Mouse (Mus musculus) kidney, embryonic 14.5 days (tissue): ENCODE data around the gene Hip1r. TPM values are rescaled to one million over a fixed set of nuclear protein-coding genes. Genes with fewer than 3 reads are reported as not detected.
"Not testable (repeated sequence)": the region's sequence is repeated elsewhere in the genome, so short reads cannot be mapped to it uniquely, and the experiment has no call there.

Source experiments
- ATAC-seq: fragments of 200-750 bp; cut with Nextera tagmentation; 2 replicates; pipeline ENCODE4 v1.8.0; 2017; ENCODE audit warnings: moderate number of reproducible peaks, mild to moderate bottlenecking, moderate TSS enrichment, moderate library complexity; ENCODE audit not compliant: low FRiP score, low TSS enrichment
- H3K27ac ChIP-seq: fragments of 300-500 bp; sonication (generic); 2 replicates; pipeline ENCODE4 v1.5.1; 2014; ENCODE audit warnings: low read depth, mild to moderate bottlenecking, low read length, moderate library complexity, mixed read lengths
- H3K27me3 ChIP-seq: fragments of 300-500 bp; sonication (generic); 2 replicates; pipeline ENCODE4 v1.6.1; 2014; ENCODE audit warnings: mild to moderate bottlenecking, low read length; ENCODE audit not compliant: control insufficient read depth, insufficient read depth
- H3K36me3 ChIP-seq: fragments of 300-500 bp; sonication (generic); 2 replicates; pipeline ENCODE4 v1.6.1; 2014; ENCODE audit warnings: low read length, mixed read lengths; ENCODE audit not compliant: control insufficient read depth, insufficient read depth
- H3K4me1 ChIP-seq: fragments of 300-500 bp; sonication (generic); 2 replicates; pipeline ENCODE4 v1.6.1; 2014; ENCODE audit warnings: low read length, mixed read lengths; ENCODE audit not compliant: control insufficient read depth, insufficient read depth
- H3K4me2 ChIP-seq: fragments of 300-500 bp; sonication (generic); replicated peaks from 2 replicates; pipeline ENCODE4 v1.6.1; 2014; ENCODE audit warnings: low read depth, mild to moderate bottlenecking, low read length
- H3K4me3 ChIP-seq: fragments of 300-500 bp; sonication (generic); 2 replicates; pipeline ENCODE4 v1.5.1; 2014; ENCODE audit warnings: mild to moderate bottlenecking, low read length
- H3K9ac ChIP-seq: fragments of 300-500 bp; sonication (generic); 2 replicates; pipeline ENCODE4 v1.6.1; 2014; ENCODE audit warnings: low read depth, mild to moderate bottlenecking, low read length, moderate library complexity
- H3K9me3 ChIP-seq: fragments of 300-500 bp; sonication (generic); 2 replicates; pipeline ENCODE4 v1.6.1; 2016; ENCODE audit warnings: low read length; ENCODE audit not compliant: control insufficient read depth
- WGBS: fragments of 180-500 bp; shearing (Covaris S2); extraction: QIAGEN DNeasy Blood & Tissue Kit; methylation state at CpG from one replicate; pipeline ENCODE4 v1.1.7; 2014; 5-methylcytosine and 5-hydroxymethylcytosine counted together
- microRNA-seq: library from miRNA; unstranded; fragments of <30 nt; microRNA quantifications from one replicate; pipeline ENCODE4, GENCODE M21; 2016
- polyA plus RNA-seq: library from polyadenylated mRNA; unstranded; fragments of >200 nt; fragmentation: Nextera tagmentation; extraction: Ambion mirVana; gene quantifications from 2 replicates; pipeline ENCODE4 v1.2.1, GENCODE M21; 2014

Hip1r gene
- polyA plus RNA-seq, 1 experiment from 2014 or later: 13.0 TPM

GRCm38 (mm10) chr5:124050095-124051050 is 76.9 kb downstream of the Hip1r start:
- H3K27me3 ChIP-seq: no peaks in the 10 kb centered on the region
- peak overlapping the region; percentile 78 for H3K27ac ChIP-seq
- H3K36me3 ChIP-seq: no peaks in the 10 kb centered on the region
- no peaks in the 10 kb centered on the region for H3K9me3 ChIP-seq
- H3K4me1 ChIP-seq: peaks cover 12% of the 10 kb centered on the region
- no peak overlapping the region for H3K4me2 ChIP-seq
- no peak overlapping the region for H3K4me3 ChIP-seq
- peak overlapping the region; percentile 40; the same call in 1 of the 2 replicates for H3K9ac ChIP-seq
- peak; percentile 18; the same call in 1 of the 2 replicates for ATAC-seq
- 47% methylated on average over 14 of the region's 14 CpGs for WGBS

DNA sequence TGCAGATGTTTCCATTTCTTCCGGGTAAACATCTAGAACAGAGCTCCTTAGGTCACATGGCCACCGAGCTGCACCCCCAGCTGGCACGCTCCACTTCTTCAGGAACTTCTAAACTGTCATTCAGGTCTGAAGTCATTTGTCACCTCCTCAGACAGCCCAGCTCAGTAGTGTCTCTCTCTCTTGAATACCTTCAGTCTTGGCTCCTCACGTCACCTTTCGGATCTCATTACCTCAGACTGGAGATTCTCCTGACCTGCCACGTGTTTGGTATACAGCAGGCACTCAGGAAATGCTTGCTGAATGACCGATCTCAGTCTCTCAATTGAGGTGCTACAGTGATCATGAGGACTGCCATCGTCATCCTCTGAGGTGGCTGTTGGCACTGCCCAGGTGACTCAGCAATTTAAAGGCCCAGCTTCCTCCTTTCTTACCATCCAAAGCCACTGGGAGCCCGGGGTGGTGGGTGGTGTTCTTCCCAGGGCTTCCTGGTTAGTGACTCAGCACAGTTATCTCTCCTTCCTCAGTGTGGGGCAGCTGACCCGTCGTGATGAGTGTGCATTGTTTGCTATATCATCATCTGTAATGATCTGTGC is 78.6 kb downstream of the Hip1r start:
- H3K36me3 ChIP-seq: no peaks in the 10 kb centered on the region
- H3K4me3 ChIP-seq: no peak overlapping the region
- no peaks in the 10 kb centered on the region for H3K27me3 ChIP-seq
- no peak overlapping the region for H3K4me2 ChIP-seq
- peak; percentile 30; the same call in 1 of the 2 replicates for ATAC-seq
- peaks cover 12% of the 10 kb centered on the region for H3K4me1 ChIP-seq
- H3K9me3 ChIP-seq: peaks cover 4% of the 10 kb centered on the region; the same call in 1 of the 2 replicates
- H3K9ac ChIP-seq: no peak overlapping the region
- 75% methylated on average over 11 of the region's 11 CpGs for WGBS
- H3K27ac ChIP-seq: no peak overlapping the region

DNA sequence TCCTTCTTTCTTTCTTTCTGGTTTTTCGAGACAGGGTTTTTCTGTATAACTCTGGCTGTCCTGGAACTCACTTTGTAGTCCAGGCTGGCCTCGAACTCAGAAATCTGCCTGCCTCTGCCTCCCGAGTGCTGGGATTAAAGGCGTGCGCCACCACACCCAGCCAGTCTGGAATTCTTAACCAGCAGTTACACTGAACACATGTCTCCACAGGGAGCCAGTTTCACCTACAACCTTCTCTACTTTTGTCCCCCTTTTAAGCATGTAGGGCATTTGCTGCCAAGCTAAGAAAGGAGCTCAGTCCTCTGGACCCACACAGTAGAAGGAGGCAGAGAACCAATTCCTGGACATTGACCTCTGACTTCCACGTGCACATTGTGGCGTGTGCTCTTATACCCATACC is 79.2 kb downstream of the Hip1r start:
- H3K27ac ChIP-seq, H3K4me3 ChIP-seq, H3K36me3 ChIP-seq, ATAC-seq, H3K27me3 ChIP-seq, H3K9ac ChIP-seq, H3K9me3 ChIP-seq, H3K4me2 ChIP-seq: not testable (repeated sequence)
- peaks cover 12% of the 10 kb centered on the region for H3K4me1 ChIP-seq
- WGBS: 97% methylated on average over 7 of the region's 7 CpGs

Small RNA genes lying within 50 kb of the gene (microRNA-seq; reads per million reads assigned to microRNA genes)
- gene Mir7032: not detected

Other genes starting within 250 kb of the Hip1r start
- gene Rsrc2, start 224.2 kb upstream of the Hip1r start, polyA plus RNA-seq: 128 and 153 TPM in 2 replicates
- 33.7 and 35.9 TPM in 2 replicates for gene Kntc1, start 223.9 kb upstream of the Hip1r start, polyA plus RNA-seq
- gene Hcar2, start 108.1 kb upstream of the Hip1r start, polyA plus RNA-seq: not detected in 2 replicates
- 1.0 and 1.4 TPM in 2 replicates for gene Hcar1, start 93.6 kb upstream of the Hip1r start, polyA plus RNA-seq
- gene Denr, start 66.5 kb upstream of the Hip1r start, polyA plus RNA-seq: 135 and 171 TPM in 2 replicates
- gene Gm43518, start 46.2 kb upstream of the Hip1r start, polyA plus RNA-seq: 0.89 and 3.8 TPM in 2 replicates
- 6.2 and 7.3 TPM in 2 replicates for gene Ccdc62, start 42.9 kb upstream of the Hip1r start, polyA plus RNA-seq
- gene Vps37b, start 58.6 kb downstream of the Hip1r start, polyA plus RNA-seq: 20.2 and 27.6 TPM in 2 replicates
- 0.44 and 0.97 TPM in 2 replicates for gene Abcb9, start 122.2 kb downstream of the Hip1r start, polyA plus RNA-seq
- 12.2 and 15.3 TPM in 2 replicates for gene Ogfod2, start 138.7 kb downstream of the Hip1r start, polyA plus RNA-seq
- gene Arl6ip4, start 142.5 kb downstream of the Hip1r start, polyA plus RNA-seq: 105 and 114 TPM in 2 replicates